Mouse (Mus musculus) neural tube, embryonic 11.5 days (tissue): Measurements from ENCODE around the gene Zfp592. TPM values are rescaled to one million over a fixed set of nuclear protein-coding genes. Genes with fewer than 3 reads are reported as not detected.

Experiments
- ATAC-seq: fragments of 200-750 bp; cut with Nextera tagmentation; 2 replicates; pipeline ENCODE4 v1.8.0; 2017; ENCODE audit warnings: moderate number of reproducible peaks, mild to moderate bottlenecking, moderate TSS enrichment, moderate library complexity; ENCODE audit not compliant: insufficient read depth, low FRiP score, low TSS enrichment
- DNase-seq: peaks from one replicate; pipeline ENCODE4 v3.0.0-alpha.2; 2015; ENCODE audit warnings: low spot score
- H3K27ac ChIP-seq: fragments of 300-500 bp; sonication (generic); 2 replicates; pipeline ENCODE4 v1.5.1; 2014; ENCODE audit warnings: low read depth, mild to moderate bottlenecking, low read length
- H3K27me3 ChIP-seq: fragments of 300-500 bp; sonication (generic); 2 replicates; pipeline ENCODE4 v1.6.1; 2014; ENCODE audit warnings: mild to moderate bottlenecking, low read length, mixed read lengths; ENCODE audit not compliant: control insufficient read depth, insufficient read depth
- H3K36me3 ChIP-seq: fragments of 300-500 bp; sonication (generic); 2 replicates; pipeline ENCODE4 v1.6.1; 2014; ENCODE audit warnings: mild to moderate bottlenecking, low read length, moderate library complexity, mixed read lengths; ENCODE audit not compliant: control insufficient read depth, insufficient read depth
- H3K4me1 ChIP-seq: fragments of 300-500 bp; sonication (generic); 2 replicates; pipeline ENCODE4 v1.6.1; 2014; ENCODE audit warnings: low read length, mixed read lengths; ENCODE audit not compliant: control insufficient read depth, insufficient read depth
- H3K4me2 ChIP-seq: fragments of 300-500 bp; sonication (generic); 2 replicates; pipeline ENCODE4 v1.6.1; 2014; ENCODE audit warnings: low read depth, mild to moderate bottlenecking, moderate library complexity
- H3K4me3 ChIP-seq: fragments of 300-500 bp; sonication (generic); 2 replicates; pipeline ENCODE4 v1.5.1; 2014; ENCODE audit warnings: low read depth, low read length
- H3K9ac ChIP-seq: fragments of 300-500 bp; sonication (generic); 2 replicates; pipeline ENCODE4 v1.6.1; 2014; ENCODE audit warnings: mild to moderate bottlenecking, low read length
- H3K9me3 ChIP-seq: fragments of 300-500 bp; sonication (generic); 2 replicates; pipeline ENCODE4 v1.6.1; 2016; ENCODE audit warnings: low read length; ENCODE audit not compliant: control insufficient read depth
- WGBS: fragments of 180-500 bp; shearing (Covaris S2); extraction: QIAGEN DNeasy Blood & Tissue Kit; methylation state at CpG from one replicate; pipeline ENCODE4 v1.1.7; 2014; 5-methylcytosine and 5-hydroxymethylcytosine counted together
- polyA plus RNA-seq: library from polyadenylated mRNA; unstranded; fragments of >200 nt; fragmentation: Nextera tagmentation; extraction: Ambion mirVana; gene quantifications from 2 replicates; pipeline ENCODE4 v1.2.1, GENCODE M21; 2014

Gene Zfp592
- polyA plus RNA-seq, 1 experiment from 2014 or later = 16.2 TPM

DNA sequence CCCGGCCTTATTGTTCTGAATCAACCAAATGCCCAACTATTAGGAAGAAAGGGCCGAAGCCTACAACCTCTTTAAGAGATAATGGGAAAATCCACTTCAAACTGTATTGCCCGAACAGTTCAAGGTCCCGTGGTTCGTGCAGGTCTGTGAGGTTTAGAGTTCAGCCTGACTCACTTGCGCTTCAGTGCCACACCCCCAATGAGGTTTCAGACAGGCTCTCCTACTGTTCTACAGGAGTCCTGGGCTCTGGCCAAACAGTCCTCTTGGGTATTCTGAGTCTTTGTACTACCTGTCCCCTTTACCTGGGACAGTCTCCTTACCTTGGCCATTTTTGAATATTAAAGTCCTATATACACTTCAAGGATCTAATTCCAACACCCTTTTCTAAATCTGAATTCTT lies 3.2 kb upstream of the Zfp592 start:
- Histone ChIP-seq H3K4me1 (peaks cover 3% of the 10 kb centered on the region), H3K27ac (no peak overlapping the region), H3K9ac (no peak overlapping the region), H3K9me3 (no peaks in the 10 kb centered on the region), H3K27me3 (no peaks in the 10 kb centered on the region), H3K4me2 (no peak overlapping the region), H3K36me3 (no peaks in the 10 kb centered on the region), H3K4me3 (no peak overlapping the region)
- DNase-seq (no peak), ATAC-seq (no peak)
- WGBS = 95% methylated on average over 6 of the region's 6 CpGs

DNA sequence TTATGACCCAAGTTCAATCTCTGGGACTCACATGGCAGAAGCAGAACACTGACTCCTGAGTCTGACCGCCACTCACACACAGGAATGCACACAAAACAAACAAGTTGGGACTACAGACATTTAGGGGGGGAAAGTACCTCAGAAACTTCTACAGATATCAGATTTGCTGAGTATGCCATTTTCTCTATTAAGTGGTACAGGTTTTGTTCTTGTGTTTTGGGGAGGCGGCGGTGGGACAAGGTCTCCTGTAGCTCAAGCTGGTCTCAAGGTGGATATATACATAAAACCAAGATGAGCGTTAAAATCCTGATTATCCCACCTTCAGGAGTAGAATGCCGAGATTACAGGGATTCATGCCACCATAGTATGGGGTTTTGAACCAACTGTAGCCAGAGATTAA lies 1.9 kb upstream of the Zfp592 start:
- Histone ChIP-seq H3K4me3 (no peak overlapping the region), H3K4me1 (peaks cover 6% of the 10 kb centered on the region), H3K27ac (no peak overlapping the region), H3K9me3 (no peaks in the 10 kb centered on the region), H3K9ac (no peak overlapping the region), H3K36me3 (no peaks in the 10 kb centered on the region), H3K27me3 (no peaks in the 10 kb centered on the region), H3K4me2 (peak overlapping the region; percentile 0; the same call in 1 of the 2 replicates)
- WGBS = 92% methylated on average over 5 of the region's 5 CpGs
- ATAC-seq (no peak), DNase-seq (no peak)

DNA sequence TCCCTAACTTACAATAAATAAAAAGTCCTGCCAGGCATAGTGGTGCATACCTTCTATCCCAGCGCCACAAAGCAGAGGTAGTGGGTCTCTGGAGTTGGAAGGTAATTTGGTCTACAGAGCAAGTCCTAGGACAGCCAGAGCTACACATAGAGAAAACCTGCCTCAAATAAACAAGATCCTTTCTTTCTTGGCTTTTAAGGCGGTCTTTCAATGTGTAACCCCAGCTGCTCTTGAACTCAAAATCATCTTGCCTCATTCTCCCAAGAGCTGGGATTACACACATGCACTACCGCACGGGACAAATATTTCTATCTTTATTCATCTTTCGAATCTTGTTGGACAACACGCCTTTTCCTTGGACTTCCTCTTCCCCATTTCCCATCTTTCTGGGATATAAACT lies 1.4 kb upstream of the Zfp592 start:
- no peak overlapping the region for H3K27ac ChIP-seq
- WGBS = 83% methylated on average over 6 of the region's 6 CpGs
- ATAC-seq (no peak), DNase-seq (no peak)
- no peaks in the 10 kb centered on the region for H3K9me3 ChIP-seq
- H3K4me1 ChIP-seq = peaks cover 6% of the 10 kb centered on the region
- H3K9ac ChIP-seq = peak overlapping the region; percentile 98; the same call in 1 of the 2 replicates
- H3K4me3 ChIP-seq = peak overlapping the region; percentile 91
- H3K27me3 ChIP-seq = no peaks in the 10 kb centered on the region
- H3K36me3 ChIP-seq = no peaks in the 10 kb centered on the region
- H3K4me2 ChIP-seq = peak overlapping the region; percentile 58

DNA sequence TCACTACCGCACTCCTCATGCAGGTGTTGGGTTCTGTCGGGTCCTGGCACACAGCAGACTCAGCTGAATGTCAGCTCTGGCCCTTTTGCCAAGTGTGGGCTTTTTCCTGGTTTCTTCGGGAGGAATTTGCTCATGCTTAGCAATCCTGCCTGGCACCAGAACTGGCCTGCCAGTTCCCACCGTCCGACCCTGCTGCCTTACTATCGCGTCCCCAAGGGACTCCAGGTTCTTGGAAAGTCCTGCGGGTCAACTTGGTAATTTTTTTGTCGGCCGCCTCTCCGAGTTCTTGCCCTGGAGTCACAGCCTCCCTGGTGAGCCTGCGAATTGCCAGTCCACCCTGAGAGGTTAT lies 876 bp upstream of the Zfp592 start:
- peak overlapping the region; percentile 58 for H3K4me2 ChIP-seq
- WGBS = 3% methylated on average over 12 of the region's 12 CpGs
- peak overlapping the region; percentile 98 for H3K9ac ChIP-seq
- H3K9me3 ChIP-seq = no peaks in the 10 kb centered on the region
- DNase-seq = no peak
- peaks cover 6% of the 10 kb centered on the region for H3K4me1 ChIP-seq
- H3K4me3 ChIP-seq = peak overlapping the region; percentile 91
- peak overlapping the region; percentile 97; the same call in 1 of the 2 replicates for H3K27ac ChIP-seq
- H3K27me3 ChIP-seq = no peaks in the 10 kb centered on the region
- no peaks in the 10 kb centered on the region for H3K36me3 ChIP-seq
- ATAC-seq = no peak

DNA sequence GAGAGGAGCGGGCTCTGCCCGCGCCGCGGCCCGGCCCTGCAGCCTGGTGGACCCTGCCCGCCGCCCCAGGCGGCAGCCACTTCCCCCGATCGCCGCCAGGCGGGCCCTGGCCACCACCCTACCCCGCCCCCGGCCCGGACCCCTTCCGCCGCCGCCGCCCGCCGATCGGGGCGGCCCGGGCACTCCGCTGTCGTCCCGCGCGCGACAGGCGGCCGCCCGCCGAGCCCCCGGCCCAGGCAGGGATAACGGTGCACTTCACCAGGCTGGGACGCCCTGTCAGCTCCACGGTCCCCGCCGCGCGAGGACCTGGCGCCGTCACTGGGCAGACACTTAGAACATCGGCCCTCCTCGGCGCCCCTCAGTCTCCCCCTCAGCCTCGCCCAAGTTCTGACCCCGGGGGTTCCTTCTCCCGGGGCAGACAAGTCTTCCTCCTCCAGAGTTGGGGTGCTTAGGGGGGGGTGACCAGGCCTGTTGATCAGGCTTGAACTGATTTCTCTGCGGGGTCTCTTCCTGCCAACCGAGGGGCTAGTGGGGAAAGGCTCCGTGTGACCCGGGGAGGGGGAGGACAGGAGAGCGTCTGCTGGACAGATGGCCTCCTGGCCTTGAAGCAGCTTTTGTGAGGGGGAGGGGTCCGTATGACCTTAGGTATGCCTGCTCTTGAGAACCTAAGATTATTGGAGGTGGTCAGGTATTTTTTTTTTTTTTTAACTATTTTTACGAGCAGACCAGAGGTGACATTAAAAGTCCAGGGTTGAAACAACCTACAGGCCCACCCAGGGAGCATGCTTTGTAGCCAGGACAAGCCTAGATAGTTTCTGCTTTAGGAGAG lies 567 bp downstream of the Zfp592 start:
- Histone ChIP-seq H3K4me3 (peak overlapping the region; percentile 91), H3K9me3 (no peaks in the 10 kb centered on the region), H3K27me3 (no peaks in the 10 kb centered on the region), H3K9ac (peak overlapping the region; percentile 98), H3K27ac (peak overlapping the region; percentile 97), H3K4me1 (peaks cover 6% of the 10 kb centered on the region), H3K4me2 (peak overlapping the region; percentile 58), H3K36me3 (no peaks in the 10 kb centered on the region)
- ATAC-seq (peak; percentile 87), DNase-seq (peak; percentile 79)
- under 1% methylated on average over 40 of the region's 58 CpGs for WGBS

DNA sequence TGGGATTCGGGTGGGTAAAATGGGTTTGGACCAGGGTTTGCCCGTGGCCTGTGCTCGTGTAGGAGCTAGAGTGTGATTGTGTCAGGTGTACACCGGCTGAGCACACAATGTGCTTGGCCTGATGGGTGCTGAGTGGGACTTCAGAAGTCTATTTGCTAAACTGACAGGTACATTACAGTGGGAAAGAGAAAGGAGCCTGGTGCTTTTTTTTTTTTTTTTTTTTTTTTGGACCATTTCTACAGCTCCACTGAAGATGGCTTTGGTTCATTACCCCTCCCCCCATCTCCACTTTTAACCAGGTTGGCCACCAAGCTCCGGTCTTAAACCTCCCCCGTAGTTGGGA lies 1.2 kb downstream of the Zfp592 start:
- WGBS = 40% methylated on average over 6 of the region's 6 CpGs
- H3K4me2 ChIP-seq = peak overlapping the region; percentile 58
- H3K9ac ChIP-seq = peak overlapping the region; percentile 98
- H3K27ac ChIP-seq = no peak overlapping the region
- no peaks in the 10 kb centered on the region for H3K9me3 ChIP-seq
- ATAC-seq (no peak), DNase-seq (no peak)
- no peaks in the 10 kb centered on the region for H3K27me3 ChIP-seq
- H3K4me3 ChIP-seq = peak overlapping the region; percentile 91
- no peaks in the 10 kb centered on the region for H3K36me3 ChIP-seq
- H3K4me1 ChIP-seq = peaks cover 6% of the 10 kb centered on the region

DNA sequence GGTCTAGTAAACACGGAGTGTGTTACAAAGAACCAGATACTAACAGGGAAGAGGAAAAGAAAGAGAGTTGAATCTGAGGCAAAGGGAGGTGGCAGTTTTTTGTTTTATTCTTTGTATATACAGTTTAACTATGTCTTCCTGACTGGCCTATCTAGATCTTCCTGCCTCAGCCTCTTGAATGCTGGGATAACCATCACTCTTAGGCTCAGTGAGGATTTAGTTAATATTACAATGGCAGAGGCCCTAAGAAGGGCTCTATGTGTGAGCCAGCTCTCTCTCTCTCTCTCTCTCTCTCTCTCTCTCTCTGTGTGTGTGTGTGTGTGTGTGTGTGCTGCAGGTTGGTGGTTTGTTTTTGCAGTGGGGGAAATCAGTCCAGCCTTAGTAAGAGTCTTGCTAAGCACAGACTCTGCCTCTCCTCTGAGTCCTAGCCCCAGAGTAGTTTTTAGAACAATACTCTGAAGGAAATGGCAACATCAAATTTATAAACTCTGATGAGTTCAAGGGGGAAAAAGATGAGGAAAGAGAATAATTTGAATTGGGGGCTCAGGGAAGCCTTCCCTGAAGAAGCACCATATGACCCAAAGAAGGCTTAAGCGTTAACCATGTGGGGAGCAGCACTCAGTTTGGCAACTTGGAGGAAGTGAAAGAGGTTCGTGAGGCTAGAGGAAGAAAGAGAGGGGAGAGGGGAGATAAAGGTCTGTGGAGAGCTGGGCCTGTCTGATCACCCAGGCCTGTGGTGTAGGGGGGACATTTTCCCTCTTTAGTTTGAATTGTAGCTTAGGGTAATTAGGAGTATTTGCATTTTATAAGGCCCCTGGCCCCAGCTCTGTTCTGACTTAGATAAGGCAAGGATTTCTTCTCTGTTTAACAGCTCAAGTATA lies 2.0 kb downstream of the Zfp592 start:
- Histone ChIP-seq H3K27ac (no peak overlapping the region), H3K27me3 (no peaks in the 10 kb centered on the region), H3K36me3 (no peaks in the 10 kb centered on the region), H3K4me1 (peaks cover 6% of the 10 kb centered on the region), H3K4me2 (no peak overlapping the region), H3K4me3 (no peak overlapping the region), H3K9me3 (no peaks in the 10 kb centered on the region), H3K9ac (no peak overlapping the region; the same call in 1 of the 2 replicates)
- DNase-seq (no peak), ATAC-seq (no peak)
- WGBS = 51% methylated on average over 3 of the region's 3 CpGs

DNA sequence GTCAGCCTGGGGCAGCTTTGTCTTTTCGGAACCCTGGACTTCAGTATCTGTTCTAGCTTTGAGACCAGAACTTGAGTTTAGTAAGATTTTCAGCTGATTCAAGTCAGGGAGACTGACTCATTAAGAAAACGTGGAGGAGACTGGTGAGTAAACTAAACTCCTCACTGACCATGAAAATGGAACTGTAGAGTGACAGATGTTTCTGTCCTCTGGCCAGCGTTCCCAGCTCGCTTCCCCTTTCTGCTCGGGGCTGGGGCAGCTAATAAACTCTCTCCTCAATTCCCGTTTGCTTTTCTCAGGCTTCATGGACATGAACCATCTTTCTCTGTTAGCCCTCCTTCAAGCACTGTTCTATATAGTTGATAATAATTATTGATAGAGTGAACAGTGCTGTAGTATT lies 4.3 kb downstream of the Zfp592 start:
- WGBS = 66% methylated on average over 6 of the region's 6 CpGs
- ATAC-seq (no peak), DNase-seq (no peak)
- Histone ChIP-seq H3K27ac (no peak overlapping the region), H3K27me3 (no peaks in the 10 kb centered on the region), H3K9ac (no peak overlapping the region), H3K36me3 (no peaks in the 10 kb centered on the region), H3K4me2 (no peak overlapping the region), H3K9me3 (no peaks in the 10 kb centered on the region), H3K4me3 (no peak overlapping the region), H3K4me1 (peaks cover 6% of the 10 kb centered on the region; the same call in 1 of the 2 replicates)
